Mouse (Mus musculus): Measurements from ENCODE around the gene 9130213A22Rik. TPM values are rescaled to one million over a fixed set of nuclear protein-coding genes. Genes with fewer than 3 reads are reported as not detected.
"Not testable (repeated sequence)": the region's sequence is repeated elsewhere in the genome, so short reads cannot be mapped to it uniquely, and the experiment has no call there.

The 9130213A22Rik gene
- total RNA-seq, 2 experiments from 2014 or later, result not detected

DNA sequence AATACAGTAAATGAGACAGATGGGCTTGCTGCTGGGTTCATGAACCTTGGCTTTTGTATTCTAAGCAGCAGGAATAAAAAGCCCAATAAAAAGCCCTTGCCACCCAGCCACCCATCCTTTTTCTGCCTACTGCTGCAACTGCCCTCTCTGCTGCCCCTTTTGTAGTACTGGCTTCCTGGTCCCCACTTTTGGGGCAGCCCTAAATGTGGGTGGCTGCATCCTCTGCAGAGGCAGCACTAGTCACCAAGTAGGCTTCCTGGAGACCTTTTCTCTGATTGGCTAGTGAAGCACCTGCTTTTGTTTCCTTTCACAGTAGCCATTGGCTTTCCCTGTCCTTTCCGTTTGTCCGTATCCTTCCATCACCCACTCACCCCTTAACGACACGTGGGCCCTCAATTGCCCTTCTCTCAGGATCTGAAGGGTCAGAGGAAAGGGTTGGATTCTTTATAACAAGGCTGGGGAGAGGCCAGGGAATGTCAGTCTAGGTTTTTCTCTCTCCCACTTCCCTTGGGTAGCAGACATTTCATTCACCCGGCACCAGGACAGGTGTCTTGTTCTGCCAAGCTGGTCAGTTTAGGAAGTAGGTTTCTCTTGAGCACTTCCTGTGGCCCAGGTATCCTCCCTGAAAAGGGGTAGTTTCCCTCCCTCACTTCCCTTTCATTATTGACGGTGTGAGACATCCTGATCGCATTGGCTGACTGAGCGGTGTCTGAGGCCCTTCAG, 24.2 kb downstream of the 9130213A22Rik start:
- DNase-seq, result no peak
- intact Hi-C loops (cut with DNase I), result loop anchor here (10.0 kb wide), 2 partner anchors 317 to 887 kb away; partner anchors contain the start of genes Ctdnep1, Elp5 and Kdm6b

DNA sequence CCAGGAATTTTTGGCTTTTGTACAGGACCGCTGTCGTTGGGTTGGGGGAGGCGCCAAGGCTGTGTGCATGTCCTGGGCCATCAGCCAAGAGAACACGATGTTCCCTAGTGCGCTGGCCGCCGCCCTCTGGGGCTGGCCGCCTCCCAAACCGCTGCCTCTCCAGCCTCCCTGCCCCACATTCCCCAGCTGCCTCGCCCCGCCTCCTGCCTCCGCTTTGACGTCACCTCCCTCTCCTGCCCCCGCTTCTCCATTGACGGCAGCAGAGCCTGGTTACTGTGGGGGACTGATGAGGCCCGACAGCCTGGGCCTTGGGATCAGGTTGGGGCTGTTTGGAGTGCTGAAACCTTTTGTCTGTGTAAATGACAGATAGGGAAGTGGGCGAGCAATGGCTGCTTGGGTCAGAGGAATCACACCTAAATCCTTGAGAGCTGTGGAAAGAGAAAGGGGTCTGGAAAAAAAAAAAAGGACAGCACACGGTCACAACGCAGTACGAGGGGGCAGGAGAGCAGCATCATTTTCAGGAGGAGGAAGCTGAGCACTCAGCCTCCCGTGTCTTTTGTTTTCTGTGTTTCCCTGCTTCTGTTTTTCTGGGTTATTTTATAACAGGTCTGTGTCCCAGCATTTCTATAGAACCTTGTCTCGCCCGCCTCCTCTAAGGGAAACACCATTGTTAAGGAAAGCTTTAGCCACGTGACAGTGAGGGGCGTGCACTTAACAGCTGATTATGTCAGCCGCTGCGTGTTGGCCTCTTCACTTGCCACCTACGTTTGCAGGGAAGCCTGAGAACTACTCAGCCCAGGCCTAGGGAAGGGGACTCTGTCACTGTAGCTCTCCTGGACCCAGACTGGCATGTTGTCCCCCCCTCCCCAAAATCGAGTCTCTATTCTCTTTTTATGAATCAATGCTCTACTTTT, 25.1 kb downstream of the 9130213A22Rik start:
- intact Hi-C loops (cut with DNase I), result loop anchor here (10.0 kb wide), 2 partner anchors 318 to 888 kb away; partner anchors contain the start of genes Ctdnep1, Elp5 and Kdm6b
- peak; percentile 99 to 100 for DNase-seq

DNA sequence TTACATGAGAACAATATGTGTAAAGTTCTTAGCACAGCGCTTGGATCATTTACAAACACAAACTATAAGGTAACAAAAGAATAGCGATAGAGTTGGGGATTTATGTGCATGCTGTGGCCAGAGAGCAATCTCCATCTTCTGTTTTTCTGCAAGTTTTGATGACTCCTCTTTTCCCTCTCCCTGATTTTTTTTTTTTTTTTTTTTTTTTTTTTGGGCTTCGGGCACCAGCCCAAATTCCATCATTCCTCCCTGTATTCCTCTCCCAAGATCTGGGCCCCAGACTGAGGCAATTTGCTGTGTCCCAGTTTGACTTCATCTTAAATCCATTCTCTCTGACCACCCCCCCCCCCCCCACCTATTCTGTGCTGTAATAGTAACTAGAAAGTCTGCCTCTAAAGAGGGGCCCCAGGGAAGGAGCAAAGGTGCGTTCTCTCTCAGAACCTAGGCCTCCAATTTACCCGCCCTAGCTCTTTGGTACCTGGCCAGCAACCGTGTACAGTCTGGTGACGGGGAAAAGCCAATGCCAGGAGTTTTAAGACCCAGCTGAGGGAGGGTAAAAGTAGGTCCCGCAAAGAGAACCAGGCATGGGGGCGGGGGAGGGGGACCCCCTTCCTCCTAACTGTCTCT, 25.9 kb downstream of the 9130213A22Rik start:
- no peak for DNase-seq
- intact Hi-C loops (cut with DNase I), result loop anchor here (10.0 kb wide), 2 partner anchors 318 to 888 kb away; partner anchors contain the start of genes Ctdnep1, Elp5 and Kdm6b

DNA sequence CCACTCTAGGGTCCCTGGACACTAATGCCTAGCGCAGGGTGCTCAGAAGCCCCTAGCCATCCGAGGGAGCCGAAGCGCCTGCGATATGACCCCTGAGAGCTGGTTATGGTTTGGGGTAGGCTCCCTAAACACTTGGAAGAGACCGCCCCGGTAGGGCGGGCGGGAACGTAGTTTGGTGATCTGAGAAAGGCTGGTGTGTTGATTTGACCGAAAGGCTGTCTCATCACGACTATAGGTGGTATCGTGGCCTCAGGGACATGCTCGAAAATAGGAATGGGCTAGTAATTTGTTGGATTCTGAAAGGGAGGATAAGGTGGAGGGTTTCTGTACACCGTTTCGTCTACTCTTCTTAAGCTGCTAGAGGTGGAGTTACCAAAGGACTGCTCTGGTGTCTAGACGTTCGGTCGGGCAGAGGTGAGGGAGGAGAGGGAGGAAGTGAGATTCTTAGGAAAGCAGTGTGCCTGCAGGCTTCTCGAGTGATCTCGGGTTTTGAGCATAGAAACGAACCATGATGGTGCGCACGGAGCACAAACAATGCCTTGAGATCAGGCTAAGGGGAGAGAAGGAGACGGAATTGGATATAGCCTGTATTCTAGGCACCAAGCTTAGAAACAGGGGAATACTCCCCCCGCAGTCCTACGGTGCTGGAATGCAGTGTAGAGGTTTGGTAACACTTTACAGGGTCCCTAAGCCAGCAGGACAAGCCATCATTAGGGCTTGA, 26.7 kb downstream of the 9130213A22Rik start:
- intact Hi-C loops (cut with DNase I), result loop anchor here (10.0 kb wide), 2 partner anchors 319 to 889 kb away; partner anchors contain the start of genes Ctdnep1, Elp5 and Kdm6b
- DNase-seq, result no peak

DNA sequence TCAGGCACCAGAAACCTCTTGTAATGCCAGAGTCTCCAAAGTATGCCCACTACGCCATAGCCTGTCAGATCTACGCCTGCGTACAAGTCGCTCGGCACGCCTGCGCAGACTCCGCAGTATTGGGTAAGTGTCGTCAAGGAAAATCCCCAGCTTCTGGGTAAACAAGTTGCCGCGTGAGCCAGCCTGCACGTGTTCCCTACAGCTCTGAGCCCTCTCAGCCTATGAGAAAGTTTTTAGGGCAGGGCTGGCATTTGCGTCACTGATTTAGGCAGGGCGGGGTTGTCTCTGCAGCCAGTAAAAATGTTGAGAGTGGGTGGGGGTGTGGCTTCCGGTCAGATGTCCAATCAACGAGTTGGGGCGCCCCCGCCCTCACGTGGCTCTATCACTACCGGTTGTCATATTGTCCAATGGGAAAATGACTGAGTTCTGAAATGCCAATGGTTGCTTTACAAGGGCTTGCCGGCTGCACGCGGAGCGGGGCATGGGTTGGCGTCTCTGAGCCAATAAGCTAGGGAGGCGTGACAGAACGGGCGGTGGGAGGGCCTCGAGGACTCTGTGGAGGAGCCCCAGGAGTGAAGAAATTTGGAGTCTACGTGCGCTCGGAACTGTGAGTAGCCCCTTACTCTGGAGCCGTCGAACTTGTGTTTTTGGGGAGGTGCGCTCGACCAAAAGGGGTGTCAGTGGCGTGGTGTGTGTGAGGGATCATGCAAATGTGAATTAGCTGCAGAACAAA, 27.5 kb downstream of the 9130213A22Rik start, which contains the start of gene Per1:
Gene Per1 (plus strand): TSS at position 521 of the 733 bp plus-strand sequence.
- peak; percentile 96 to 98 for DNase-seq
- intact Hi-C loops (cut with DNase I), result loop anchor here (10.0 kb wide), 2 partner anchors 320 to 890 kb away; partner anchors contain the start of genes Ctdnep1, Elp5 and Kdm6b

DNA sequence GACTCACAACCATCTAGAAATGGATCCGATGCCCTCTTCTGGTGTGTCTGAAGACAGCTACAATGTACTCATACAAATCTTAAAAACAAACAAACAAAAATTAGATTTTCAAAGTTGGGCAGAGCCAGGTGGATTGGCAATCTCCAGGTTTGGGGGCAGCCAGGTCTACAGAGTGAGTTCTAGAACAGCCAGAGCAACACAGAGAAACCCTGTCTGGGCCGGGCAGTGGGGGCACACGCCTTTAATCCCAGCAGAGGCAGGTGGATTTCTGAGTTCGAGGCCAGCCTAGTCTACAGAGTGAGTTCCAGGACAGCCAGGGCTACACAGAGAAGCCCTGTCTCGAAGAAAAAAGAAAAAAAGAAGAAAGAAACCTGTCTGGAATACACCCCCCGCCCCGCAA, 28.5 kb downstream of the 9130213A22Rik start:
- not testable (repeated sequence) for DNase-seq
- intact Hi-C loops (cut with DNase I), result loop anchor here (10.0 kb wide), 2 partner anchors 321 to 891 kb away; partner anchors contain the start of genes Ctdnep1, Elp5 and Kdm6b

DNA sequence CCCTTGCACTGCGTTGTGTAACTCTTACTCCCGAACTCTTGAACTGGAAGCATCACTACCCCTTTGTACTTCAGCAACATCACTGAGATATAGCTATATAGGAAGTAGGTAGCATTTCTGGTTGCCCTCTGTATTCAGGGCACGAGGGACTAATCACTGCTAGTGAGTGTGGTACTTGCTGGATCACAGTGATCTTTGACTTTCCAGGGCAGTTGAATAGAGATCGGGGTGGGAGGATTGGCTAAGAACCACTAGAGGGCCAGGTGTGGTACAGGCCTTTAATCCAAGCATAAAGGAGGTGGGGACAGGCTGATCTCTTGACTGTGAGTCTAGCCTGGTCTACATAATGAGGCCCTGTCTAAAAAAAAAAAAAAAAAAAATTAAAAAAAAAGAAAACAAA, 29.5 kb downstream of the 9130213A22Rik start:
- no peak for DNase-seq
- intact Hi-C loops (cut with DNase I), result loop anchor here (10.0 kb wide), 2 partner anchors 322 to 892 kb away; partner anchors contain the start of genes Ctdnep1, Elp5 and Kdm6b

DNA sequence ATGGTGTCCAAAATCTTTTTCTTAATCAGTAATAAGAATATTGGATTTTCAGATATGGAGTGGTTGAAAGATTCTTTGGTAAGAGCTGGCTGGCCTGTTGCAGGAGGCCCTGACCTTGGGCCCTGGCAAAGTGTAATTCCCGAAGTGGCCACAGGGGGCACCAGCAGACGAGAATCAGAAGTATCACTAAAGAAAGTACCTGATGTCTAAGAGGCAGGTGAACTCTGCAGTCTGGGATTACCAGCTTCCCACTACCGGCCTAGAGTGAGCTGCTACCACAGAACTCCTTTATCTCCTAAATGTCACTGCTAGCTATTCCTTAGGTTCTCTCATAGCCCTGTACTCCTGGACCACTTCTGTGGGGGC, 30.0 kb downstream of the 9130213A22Rik start:
- intact Hi-C loops (cut with DNase I), result loop anchor here (10.0 kb wide), 2 partner anchors 322 to 892 kb away; partner anchors contain the start of genes Ctdnep1, Elp5 and Kdm6b
- DNase-seq, result peak; percentile 86 to 87

GRCm38 (mm10) chr11:69091566-69092385, 30.6 kb downstream of the 9130213A22Rik start:
- DNase-seq, result no peak
- intact Hi-C loops (cut with DNase I), result loop anchor here (10.0 kb wide), 2 partner anchors 323 to 893 kb away; partner anchors contain the start of genes Ctdnep1, Elp5 and Kdm6b

DNA sequence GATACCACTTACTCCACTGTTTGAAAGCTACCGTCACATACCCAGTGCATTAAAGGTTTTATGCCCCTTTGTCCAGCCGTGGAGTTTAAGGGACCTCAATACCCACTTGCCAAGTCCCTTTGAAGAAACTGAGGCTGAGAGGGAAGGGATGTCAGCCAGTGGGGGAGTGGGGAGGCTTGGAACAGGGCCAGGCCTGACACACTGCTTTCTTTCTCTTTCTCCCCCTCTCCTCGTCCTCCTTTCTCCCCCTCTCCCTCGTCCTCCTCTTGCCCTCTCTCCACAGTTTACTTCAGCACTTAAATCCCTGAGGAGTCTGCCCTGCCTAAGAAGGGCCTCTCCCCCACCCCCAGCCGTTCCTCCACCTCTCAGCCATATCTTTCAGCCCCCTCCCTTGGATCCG, 32.0 kb downstream of the 9130213A22Rik start:
- intact Hi-C loops (cut with DNase I), result loop anchor here (10.0 kb wide), 2 partner anchors 324 to 894 kb away; partner anchors contain the start of genes Ctdnep1, Elp5 and Kdm6b
- no peak for DNase-seq

GRCm38 (mm10) chr11:69089616-69090290, 32.6 kb downstream of the 9130213A22Rik start:
- intact Hi-C loops (cut with DNase I), result loop anchor here (2.0 to 10.0 kb wide), 3 partner anchors 17 to 895 kb away; partner anchors contain the start of genes Ctdnep1, Elp5 and Kdm6b
- no peak for DNase-seq

DNA sequence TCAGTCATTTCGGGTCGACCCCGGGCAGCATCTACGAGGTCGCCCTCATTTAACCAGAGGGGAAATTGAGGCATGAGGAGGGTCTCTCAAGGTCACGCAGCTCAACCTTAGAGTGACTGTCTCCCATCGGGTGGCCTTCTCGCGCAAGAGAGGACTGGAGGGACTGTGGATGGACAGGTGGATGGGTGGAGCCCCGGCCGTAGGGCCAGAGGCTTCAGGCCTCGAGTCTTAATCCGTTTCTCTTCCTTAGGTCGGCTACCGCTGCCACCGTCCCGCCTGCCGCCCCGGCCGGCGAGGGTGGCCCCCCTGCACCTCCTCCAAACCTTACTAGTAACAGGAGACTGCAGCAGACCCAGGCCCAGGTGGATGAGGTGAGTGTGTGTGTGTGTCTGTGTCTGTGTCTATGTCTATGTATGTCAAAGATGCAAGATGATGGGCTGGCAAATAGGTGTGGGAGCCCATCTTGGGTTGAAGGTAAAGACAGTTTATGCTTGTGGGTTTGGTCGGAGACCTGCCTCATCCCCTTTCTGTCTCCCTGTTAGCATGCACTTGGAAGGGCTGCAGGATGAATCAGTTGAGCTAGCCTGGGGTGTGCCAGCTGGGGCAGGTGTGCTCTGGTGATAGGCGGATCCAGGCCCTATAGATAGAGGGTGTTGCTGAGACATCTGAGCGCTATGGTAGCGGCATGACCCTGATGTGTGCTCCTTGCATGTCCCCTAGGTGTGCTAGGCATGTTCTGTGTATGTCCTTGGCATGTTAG, 33.4 kb downstream of the 9130213A22Rik start:
- no peak for DNase-seq

GRCm38 (mm10) chr11:69088103-69088855, 34.1 kb downstream of the 9130213A22Rik start, which contains the start of gene Vamp2:
Gene Vamp2, plus strand, starts transcription at chr11:69088490.
- intact Hi-C loops (cut with DNase I), result loop anchor here (2.0 kb wide), 1 partner anchor 15 kb away; no protein-coding TSS in a partner anchor

More for the DNA sequence above, 33.4 kb downstream of the 9130213A22Rik start:
- intact Hi-C loops (cut with DNase I), result loop anchor here (2.0 kb wide), 1 partner anchor 16 kb away; no protein-coding TSS in a partner anchor

DNA sequence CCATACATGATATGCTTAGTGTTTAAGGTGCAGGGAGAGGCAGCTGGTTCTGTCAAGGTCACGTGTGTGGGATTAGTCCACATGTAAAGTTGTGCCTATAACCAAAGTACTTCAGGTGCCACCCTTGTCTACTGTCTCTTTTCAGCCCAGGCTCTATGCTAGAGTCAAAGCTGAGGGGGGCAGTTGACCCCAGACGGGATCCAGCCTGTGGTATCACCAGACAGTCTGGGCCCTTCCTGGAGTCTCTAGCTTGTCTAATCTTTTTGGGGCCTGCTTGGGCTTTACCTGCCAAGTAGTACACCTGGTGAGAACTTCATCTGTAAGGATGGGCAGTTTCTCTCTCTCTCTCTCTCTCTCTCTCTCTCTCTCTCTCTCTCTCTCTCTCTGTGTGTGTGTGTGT, 34.8 kb downstream of the 9130213A22Rik start:
- no peak for DNase-seq
- intact Hi-C loops (cut with DNase I), result no loop called here

More at GRCm38 (mm10) chr11:69088103-69088855, 34.1 kb downstream of the 9130213A22Rik start, which contains the start of gene Vamp2:
- peak; percentile 88 to 90 for DNase-seq

- intact Hi-C loops (cut with DNase I), result no loop called here
- DNase-seq, result no peak
Measured at GRCm38 (mm10) chr11:69087082-69087481, 35.3 kb downstream of the 9130213A22Rik start.

Measured in gastrocnemius, postnatal 36 days (tissue).